Mouse (Mus musculus): Measurements from ENCODE around the gene Slc12a1. TPM values are rescaled to one million over a fixed set of nuclear protein-coding genes. Genes with fewer than 3 reads are reported as not detected.
A peak's percentile ranks its signal among the peaks of the same experiment; 100 is the strongest.

The Slc12a1 gene
- total and polyA plus RNA-seq, 3 experiments: 0.04 to 0.05 TPM; not detected in 1

DNA sequence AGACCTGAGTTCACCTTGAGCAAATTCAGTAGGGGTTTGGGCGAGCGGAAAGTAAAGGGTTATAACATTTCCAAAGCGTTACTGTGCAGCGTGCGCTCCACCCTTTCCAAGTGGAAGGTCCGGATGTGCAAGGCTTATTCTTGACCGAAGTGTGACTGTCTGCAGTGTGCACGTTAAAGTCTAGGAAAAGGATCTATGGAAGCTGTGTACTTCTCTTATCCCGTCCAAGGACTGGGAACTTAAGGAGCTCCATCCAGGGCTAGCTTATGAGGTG is 95.6 kb downstream of the Slc12a1 start:
- peak overlapping the region; percentile 72 for H3K27ac ChIP-seq (ENCODE audit: insufficient read depth, low read depth)
- H3K36me3 ChIP-seq (replicated peaks in 1 of 2; ENCODE audit: control insufficient read depth in 1 of 2, insufficient read depth in 1 of 2, low read length in 1 of 2): peaks cover 12 to 27% of the 10 kb centered on the region in 2 experiments
- TF ChIP-seq PAX5 (IDR thresholded peaks at IDR 0.05; ENCODE audit: low read length) (no peak), JUN (IDR thresholded peaks at IDR 0.05; ENCODE audit: insufficient read depth, low read depth, low read length) (no peak), TCF12 (IDR thresholded peaks at IDR 0.05; ENCODE audit: low read depth, low read length) (no peak), POLR2AphosphoS2 (IDR thresholded peaks at IDR 0.05; ENCODE audit: low read depth, low read length) (no peak), TBP (conservative IDR thresholded peaks at IDR 0.05; ENCODE audit: low read depth, low read length) (no peak), CHD1 (IDR thresholded peaks at IDR 0.05; ENCODE audit: low read depth, low read length) (no peak), ZNF384 (IDR thresholded peaks at IDR 0.05; ENCODE audit: low read depth, low read length) (no peak), MAZ (IDR thresholded peaks at IDR 0.05; ENCODE audit: low read depth, low read length) (no peak), USF2 (conservative IDR thresholded peaks at IDR 0.05; ENCODE audit: low read depth, low read length) (no peak), ZC3H11A (IDR thresholded peaks at IDR 0.05; ENCODE audit: low read depth, low read length) (no peak), MAFK (IDR thresholded peaks at IDR 0.05; ENCODE audit: insufficient replicate concordance, low read length) (no peak), HCFC1 (IDR thresholded peaks at IDR 0.05; ENCODE audit: low read depth, low read length) (no peak)
- peak overlapping the region; percentile 67 to 91 (median 87) for H3K4me3 ChIP-seq (replicated peaks in 1 of 3; ENCODE audit: low read depth in 2 of 3, low read length in 2 of 3, poor library complexity in 1 of 3)
- in situ Hi-C loops (cut with MboI; ENCODE audit: low pct_ligation_motif_present, low pct_unique_long_range_greater_than_20kb, low sequenced_read_pairs): no loop called here
- H3K4me1 ChIP-seq (ENCODE audit: control insufficient read depth in 1 of 2, insufficient read depth in 2 of 2): peaks cover 4 to 35% of the 10 kb centered on the region in 2 experiments; a peak in 3 of 4 replicates
- H3K79me2 ChIP-seq (replicated peaks; ENCODE audit: control insufficient read depth, extremely low read depth, insufficient read depth, poor library complexity, severe bottlenecking): peaks cover 50% of the 10 kb centered on the region
- peak overlapping the region; percentile 94 for H3K4me2 ChIP-seq (ENCODE audit: insufficient read depth, low read depth, poor library complexity, severe bottlenecking)
- H3K9ac ChIP-seq (ENCODE audit: insufficient read depth, low read depth): peak overlapping the region; percentile 87
- no peak for DNase-seq (ENCODE audit: extremely low read depth)
- no peaks in the 10 kb centered on the region for H3K27me3 ChIP-seq (replicated peaks)
- no peaks in the 10 kb centered on the region for H3K9me3 ChIP-seq (replicated peaks; ENCODE audit: low read length)
- dilution Hi-C loops (cut with MboI; ENCODE audit: extremely low pct_ligation_motif_present, extremely low pct_unique_long_range_greater_than_20kb, low sequenced_read_pairs): no loop called here

DNA sequence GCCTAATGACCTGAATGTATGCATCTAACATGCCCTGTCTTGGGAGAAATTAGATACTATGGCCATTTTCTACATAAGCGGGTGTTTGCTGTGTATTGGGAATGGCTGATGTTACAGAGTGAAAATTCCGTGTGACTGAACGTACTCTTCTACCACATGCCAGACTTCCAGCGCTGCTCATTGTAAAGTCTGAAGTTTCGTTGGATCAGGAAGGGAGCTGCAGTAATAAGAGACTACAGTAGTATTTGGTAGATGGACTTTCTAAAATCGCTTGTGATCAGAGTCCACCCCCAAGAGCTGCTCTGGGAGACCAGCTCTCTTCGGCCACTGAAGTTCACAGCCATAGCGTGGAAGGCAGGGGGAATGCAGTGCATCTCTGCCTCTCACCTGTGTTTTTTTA is 96.0 kb downstream of the Slc12a1 start:
- Histone ChIP-seq H3K9me3 (replicated peaks; ENCODE audit: low read length) (no peaks in the 10 kb centered on the region), H3K4me1 (ENCODE audit: control insufficient read depth in 1 of 2, insufficient read depth in 2 of 2) (peaks cover 4 to 35% of the 10 kb centered on the region in 2 experiments; a peak in 3 of 4 replicates), H3K36me3 (replicated peaks in 1 of 2; ENCODE audit: control insufficient read depth in 1 of 2, insufficient read depth in 1 of 2, low read length in 1 of 2) (peaks cover 14 to 30% of the 10 kb centered on the region in 2 experiments), H3K9ac (ENCODE audit: insufficient read depth, low read depth) (peak overlapping the region; percentile 87), H3K4me3 (replicated peaks in 1 of 3; ENCODE audit: low read depth in 2 of 3, low read length in 2 of 3, poor library complexity in 1 of 3) (peak overlapping the region; percentile 67 to 91 (median 87)), H3K79me2 (replicated peaks; ENCODE audit: control insufficient read depth, extremely low read depth, insufficient read depth, poor library complexity, severe bottlenecking) (peaks cover 54% of the 10 kb centered on the region), H3K27ac (ENCODE audit: insufficient read depth, low read depth) (peak overlapping the region; percentile 72), H3K4me2 (ENCODE audit: insufficient read depth, low read depth, poor library complexity, severe bottlenecking) (peak overlapping the region; percentile 94), H3K27me3 (replicated peaks) (no peaks in the 10 kb centered on the region)
- dilution Hi-C loops (cut with MboI; ENCODE audit: extremely low pct_ligation_motif_present, extremely low pct_unique_long_range_greater_than_20kb, low sequenced_read_pairs): no loop called here
- no peak for DNase-seq (ENCODE audit: extremely low read depth)
- in situ Hi-C loops (cut with MboI; ENCODE audit: low pct_ligation_motif_present, low pct_unique_long_range_greater_than_20kb, low sequenced_read_pairs): no loop called here
- no peak for TF ChIP-seq PAX5 (IDR thresholded peaks at IDR 0.05; ENCODE audit: low read length)
- TF ChIP-seq POLR2AphosphoS2 (IDR thresholded peaks at IDR 0.05; ENCODE audit: low read depth, low read length): no peak; the same call in 1 of the 2 replicates
- no peak for TF ChIP-seq ZNF384 (IDR thresholded peaks at IDR 0.05; ENCODE audit: low read depth, low read length)
- no peak for TF ChIP-seq MAZ (IDR thresholded peaks at IDR 0.05; ENCODE audit: low read depth, low read length)
- no peak for TF ChIP-seq MAFK (IDR thresholded peaks at IDR 0.05; ENCODE audit: insufficient replicate concordance, low read length)
- TF ChIP-seq USF2 (conservative IDR thresholded peaks at IDR 0.05; ENCODE audit: low read depth, low read length): no peak
- no peak for TF ChIP-seq HCFC1 (IDR thresholded peaks at IDR 0.05; ENCODE audit: low read depth, low read length)
- no peak for TF ChIP-seq ZC3H11A (IDR thresholded peaks at IDR 0.05; ENCODE audit: low read depth, low read length)
- TF ChIP-seq ZMIZ1 (IDR thresholded peaks at IDR 0.05; ENCODE audit: low read depth, low read length): no peak
- TF ChIP-seq BHLHE40 (IDR thresholded peaks at IDR 0.05; ENCODE audit: low read depth, low read length): no peak
- TF ChIP-seq TCF12 (IDR thresholded peaks at IDR 0.05; ENCODE audit: low read depth, low read length): no peak
- TF ChIP-seq IRF4 (IDR thresholded peaks at IDR 0.05; ENCODE audit: low read depth, low read length): no peak
- TF ChIP-seq JUND (conservative IDR thresholded peaks at IDR 0.05; ENCODE audit: low read depth, low read length): no peak
- TF ChIP-seq MAX (IDR thresholded peaks at IDR 0.05; ENCODE audit: low read length): no peak
- no peak for TF ChIP-seq CTCF (conservative IDR thresholded peaks at IDR 0.05 in 1 of 2, IDR thresholded peaks at IDR 0.05 in 1 of 2; ENCODE audit: low read depth in 2 of 2, low read length in 2 of 2)
- TF ChIP-seq CHD1 (IDR thresholded peaks at IDR 0.05; ENCODE audit: low read depth, low read length): no peak
- TF ChIP-seq RCOR1 (conservative IDR thresholded peaks at IDR 0.05; ENCODE audit: low read depth, low read length): no peak
- no peak for TF ChIP-seq KAT2A (IDR thresholded peaks at IDR 0.05; ENCODE audit: insufficient replicate concordance, low read length)
- no peak for TF ChIP-seq NRF1 (IDR thresholded peaks at IDR 0.05; ENCODE audit: low read depth, low read length)
- no peak for TF ChIP-seq EP300 (IDR thresholded peaks at IDR 0.05; ENCODE audit: low read length)

All from CH12.LX (cell line).